Mouse (Mus musculus) bone marrow, adult 2 months (tissue): ENCODE data around the gene Ppp1r1c. TPM values are rescaled to one million over a fixed set of nuclear protein-coding genes. Genes with fewer than 3 reads are reported as not detected.

Experiments used
- H3K27ac ChIP-seq: fragments of 200-500 bp; 2 replicates; pipeline ENCODE4 v1.5.1; 2012; ENCODE audit warnings: low read depth, mild to moderate bottlenecking, control low read depth, inconsistent platforms, low read length; ENCODE audit not compliant: control insufficient read depth, poor library complexity, insufficient read depth
- H3K4me1 ChIP-seq: fragments of 200-500 bp; 2 replicates; pipeline ENCODE4 v1.6.1; 2011; ENCODE audit warnings: low read length; ENCODE audit not compliant: control insufficient read depth, insufficient read depth
- H3K4me3 ChIP-seq: fragments of 200-500 bp; replicated peaks from 2 replicates; pipeline ENCODE3; 2011; ENCODE audit warnings: mild to moderate bottlenecking, low read depth, low read length, control low read depth; ENCODE audit not compliant: control insufficient read depth
- CTCF ChIP-seq: fragments of 200-500 bp; IDR thresholded peaks from 2 replicates; pipeline ENCODE4 v1.5.1; 2011; ENCODE audit warnings: low read length, control low read depth; ENCODE audit not compliant: control insufficient read depth, insufficient read depth
- POLR2A ChIP-seq: fragments of 200-500 bp; IDR thresholded peaks from 2 replicates; pipeline ENCODE4 v1.6.1; 2011; ENCODE audit warnings: low read depth, mild to moderate bottlenecking, control low read depth, low read length, borderline replicate concordance; ENCODE audit not compliant: control insufficient read depth
- WGBS: fragments of 180-500 bp; shearing (Covaris S2); methylation state at CpG from one replicate; pipeline ENCODE4 v1.1.7; 2018; 5-methylcytosine and 5-hydroxymethylcytosine counted together
- polyA plus RNA-seq: library from polyadenylated mRNA; stranded (reverse); fragments of >200 nt; gene quantifications from 2 replicates; pipeline ENCODE4 v1.2.4, GENCODE M21; 2011; ENCODE audit warnings: low replicate concordance; ENCODE audit not compliant: missing spikeins, insufficient read depth, insufficient read length

The Ppp1r1c gene
- polyA plus RNA-seq, 1 experiment = not detected

DNA sequence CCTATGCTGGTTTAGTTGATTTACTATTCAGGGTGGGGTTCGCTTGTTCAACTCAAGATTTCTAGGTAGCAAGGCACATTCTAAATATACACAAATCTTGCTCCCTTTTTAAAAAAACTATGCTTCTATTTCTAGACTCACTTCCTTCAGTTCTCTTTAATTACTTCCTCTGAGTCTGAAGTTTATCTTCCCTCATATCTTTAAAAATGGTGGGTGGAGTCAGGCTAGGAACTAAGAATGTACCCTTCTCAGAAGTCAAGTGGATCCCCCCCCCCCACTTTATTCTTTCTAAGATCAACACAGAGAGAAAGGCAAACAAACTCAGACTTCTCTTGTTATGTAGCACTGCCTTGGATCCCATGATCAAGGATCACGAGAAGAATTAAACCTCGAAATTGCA, 57.5 kb downstream of the Ppp1r1c start:
- no peaks in the 10 kb centered on the region; the same call in 1 of the 2 replicates for H3K4me1 ChIP-seq
- WGBS = 22% methylated on average over 3 of the region's 3 CpGs
- no peak for TF ChIP-seq POLR2A
- no peak for TF ChIP-seq CTCF
- no peak overlapping the region for H3K27ac ChIP-seq
- no peak overlapping the region for H3K4me3 ChIP-seq

DNA sequence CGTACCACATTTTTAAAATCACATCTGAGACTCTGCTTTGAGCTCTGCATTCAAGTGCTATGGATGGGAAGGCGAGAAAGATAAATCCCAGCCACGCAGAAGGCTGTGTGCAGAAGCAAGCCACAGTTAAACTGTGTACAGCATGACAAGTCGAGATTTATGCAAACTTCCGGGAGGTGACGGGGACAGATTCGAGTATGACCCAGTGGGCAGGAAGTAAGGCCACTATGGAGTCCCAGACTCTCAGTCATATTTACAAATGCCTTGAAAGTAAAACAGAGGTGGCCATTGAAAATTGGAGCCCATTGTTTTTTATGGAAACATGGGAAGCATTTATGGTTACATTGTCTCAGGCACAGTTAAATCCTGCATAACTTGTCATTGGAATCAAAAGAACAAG, 58.1 kb downstream of the Ppp1r1c start:
- Histone ChIP-seq H3K27ac (no peak overlapping the region), H3K4me3 (no peak overlapping the region), H3K4me1 (no peaks in the 10 kb centered on the region; the same call in 1 of the 2 replicates)
- no peak for TF ChIP-seq CTCF
- WGBS = 28% methylated on average over 7 of the region's 7 CpGs

DNA sequence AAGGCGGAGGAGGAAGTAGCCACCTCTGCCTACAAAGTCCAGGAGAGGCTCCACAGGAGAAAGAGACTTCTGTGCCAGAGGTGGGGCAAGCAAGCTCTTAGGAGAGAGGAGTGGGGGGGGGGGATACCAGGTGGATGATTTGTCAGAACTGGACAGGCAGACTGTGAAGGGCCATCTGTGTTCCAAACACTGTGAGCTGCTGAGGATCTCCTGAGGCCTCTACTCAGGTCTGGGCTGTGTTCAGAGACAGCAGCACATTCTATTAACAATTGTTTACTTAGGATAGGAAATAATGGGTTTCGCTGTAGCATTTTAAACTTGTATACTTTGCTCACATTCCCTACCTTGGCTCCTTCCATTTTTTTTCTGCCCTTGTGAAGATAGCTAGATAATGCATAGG, 61.0 kb downstream of the Ppp1r1c start:
- Histone ChIP-seq H3K4me1 (no peaks in the 10 kb centered on the region; the same call in 1 of the 2 replicates), H3K4me3 (no peak overlapping the region), H3K27ac (no peak overlapping the region)
- TF ChIP-seq POLR2A (no peak), CTCF (no peak)
- WGBS = 84% methylated on average over 2 of the region's 2 CpGs

DNA sequence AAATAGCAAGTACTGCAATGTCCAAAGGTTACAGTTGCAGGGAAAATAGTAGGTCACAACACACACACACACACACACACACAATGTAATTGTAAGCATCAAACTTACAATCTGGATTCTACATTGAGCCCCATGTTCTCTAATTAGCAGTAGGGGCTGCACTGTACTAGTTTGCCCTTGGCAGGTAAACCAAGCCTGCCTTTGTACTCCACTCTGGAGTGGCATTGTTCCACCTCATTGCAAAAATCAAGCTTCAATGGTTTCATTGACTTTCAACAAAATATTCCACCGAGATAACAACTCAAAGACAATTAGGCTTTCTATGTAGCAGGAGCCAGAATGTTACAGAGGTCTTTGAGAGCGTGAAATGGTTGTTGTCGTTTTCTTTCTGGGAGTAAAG, 62.7 kb downstream of the Ppp1r1c start:
- TF ChIP-seq POLR2A = no peak
- no peak for TF ChIP-seq CTCF
- H3K4me1 ChIP-seq = no peaks in the 10 kb centered on the region; the same call in 1 of the 2 replicates
- WGBS = 76% methylated on average over 3 of the region's 3 CpGs
- no peak overlapping the region for H3K4me3 ChIP-seq
- H3K27ac ChIP-seq = no peak overlapping the region

DNA sequence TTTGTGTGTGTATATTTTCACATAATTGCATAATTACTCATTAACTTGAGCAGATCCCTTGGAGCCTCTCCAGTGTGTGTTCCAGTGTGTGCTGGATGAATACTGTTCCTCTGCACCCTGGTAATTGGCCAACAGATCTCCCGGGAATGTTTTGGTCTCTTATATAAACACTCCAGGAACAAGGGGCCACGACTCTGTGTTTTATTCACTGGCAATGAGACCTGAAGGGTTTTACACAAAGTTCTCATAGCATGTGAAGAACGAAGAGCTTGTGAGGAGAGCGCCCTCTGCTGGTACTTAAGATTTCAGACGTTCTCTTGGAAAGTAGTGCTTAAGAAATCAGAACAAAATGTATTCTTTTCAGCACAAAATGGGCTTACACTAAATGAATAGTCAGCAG, 66.8 kb downstream of the Ppp1r1c start:
- H3K4me1 ChIP-seq = no peaks in the 10 kb centered on the region
- no peak for TF ChIP-seq CTCF
- TF ChIP-seq POLR2A = no peak
- no peak overlapping the region for H3K27ac ChIP-seq
- 2% methylated on average over 5 of the region's 5 CpGs for WGBS
- no peak overlapping the region for H3K4me3 ChIP-seq

DNA sequence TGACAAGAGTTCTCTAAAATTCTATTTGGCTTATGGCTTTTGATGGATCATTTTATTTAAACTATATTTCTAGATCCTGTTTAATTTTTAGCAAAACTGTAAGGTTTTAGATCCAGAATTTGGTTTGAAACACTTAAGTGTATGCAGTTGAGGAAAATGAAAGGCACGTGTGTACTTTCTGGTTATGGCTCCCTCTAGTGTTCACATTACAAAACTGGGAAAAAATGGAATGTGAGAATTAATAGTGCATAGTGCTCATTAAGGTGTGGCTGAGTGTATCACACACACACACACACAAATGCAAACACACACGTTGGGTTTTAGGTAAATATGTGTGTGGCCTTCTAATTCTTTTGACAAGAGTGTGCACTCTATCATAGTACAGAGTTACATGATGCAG, 70.2 kb downstream of the Ppp1r1c start:
- Histone ChIP-seq H3K4me3 (no peak overlapping the region), H3K4me1 (no peaks in the 10 kb centered on the region), H3K27ac (no peak overlapping the region)
- 67% methylated on average over 2 of the region's 2 CpGs for WGBS
- no peak for TF ChIP-seq CTCF
- no peak for TF ChIP-seq POLR2A

DNA sequence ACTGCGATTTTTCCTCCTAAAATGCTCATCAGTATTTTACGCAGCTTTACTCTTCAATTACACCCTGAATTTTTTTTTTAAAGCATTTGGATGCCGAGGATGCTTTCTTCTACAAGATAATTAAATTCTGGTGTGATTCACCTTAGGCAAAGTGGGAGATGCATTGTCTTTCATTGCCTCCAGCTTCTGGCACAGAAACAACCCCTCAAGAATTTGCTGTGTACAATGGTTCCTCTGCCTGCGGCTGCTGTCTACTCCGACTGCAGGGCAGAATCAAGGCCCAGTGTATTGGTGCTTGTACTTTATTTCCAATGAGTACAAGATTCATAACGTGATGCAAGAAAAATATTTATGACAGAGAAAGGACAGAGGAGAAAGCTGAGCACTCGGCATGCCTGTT, 73.2 kb downstream of the Ppp1r1c start:
- 83% methylated on average over 7 of the region's 7 CpGs for WGBS
- Histone ChIP-seq H3K4me3 (no peak overlapping the region), H3K4me1 (no peaks in the 10 kb centered on the region), H3K27ac (no peak overlapping the region)
- TF ChIP-seq POLR2A = no peak
- TF ChIP-seq CTCF = no peak

DNA sequence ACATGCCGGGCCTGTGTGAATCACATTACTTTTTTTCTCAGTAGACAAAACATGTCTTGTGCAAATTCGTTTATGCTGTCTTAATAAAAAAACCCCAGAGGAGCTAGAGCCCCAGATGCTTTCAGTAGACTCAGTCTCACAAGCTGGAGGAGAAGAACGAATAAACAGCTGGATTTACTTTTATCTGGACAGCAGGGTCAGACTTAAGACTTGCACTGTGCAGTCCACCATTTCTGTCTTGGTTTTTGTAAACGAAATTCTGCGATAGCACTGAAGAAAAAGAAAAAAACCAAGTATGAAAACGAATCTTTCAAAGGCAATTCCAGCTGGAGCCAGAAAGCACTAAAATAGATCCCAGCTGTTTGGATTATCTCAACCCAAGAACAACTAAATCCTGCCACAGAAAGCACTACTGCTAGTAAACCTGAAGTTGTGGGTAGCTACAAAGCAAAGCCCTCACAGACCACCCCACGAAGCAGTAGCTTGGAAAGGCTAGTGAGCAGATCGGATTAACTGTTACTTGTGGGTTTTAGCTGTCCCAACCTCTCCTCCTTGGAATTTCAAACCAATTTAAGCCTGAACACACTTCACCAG, 78.1 kb downstream of the Ppp1r1c start:
- no peak for TF ChIP-seq POLR2A
- no peak for TF ChIP-seq CTCF
- no peaks in the 10 kb centered on the region for H3K4me1 ChIP-seq
- no peak overlapping the region for H3K27ac ChIP-seq
- no peak overlapping the region for H3K4me3 ChIP-seq
- WGBS = 67% methylated on average over 8 of the region's 8 CpGs

DNA sequence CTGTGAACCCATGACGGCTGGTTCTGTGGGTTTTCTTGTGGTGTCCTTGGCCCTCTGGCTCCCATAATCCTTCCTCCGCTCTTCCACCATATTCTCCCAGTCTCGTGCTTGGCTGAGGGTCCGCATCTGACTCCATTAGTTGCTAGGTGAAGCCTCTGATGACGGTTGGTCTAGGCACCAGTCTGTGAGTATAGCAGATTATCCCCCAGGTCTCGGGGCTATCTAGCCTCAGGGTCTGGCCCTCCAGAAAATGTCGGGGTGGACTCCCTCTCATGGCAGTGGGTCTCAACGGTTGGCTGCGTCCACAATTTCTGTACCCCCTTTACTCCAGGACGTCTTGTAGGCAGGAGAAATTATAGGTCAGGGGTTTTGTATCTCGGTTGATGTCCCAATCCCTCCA, 78.9 kb downstream of the Ppp1r1c start:
- no peak overlapping the region for H3K4me3 ChIP-seq
- TF ChIP-seq CTCF (no peak), POLR2A (no peak)
- WGBS = 83% methylated on average over 11 of the region's 11 CpGs
- no peaks in the 10 kb centered on the region for H3K4me1 ChIP-seq
- no peak overlapping the region for H3K27ac ChIP-seq
